Mouse (Mus musculus): ENCODE results near the gene Tex10. TPM values are rescaled to one million over a fixed set of nuclear protein-coding genes. Genes with fewer than 3 reads are reported as not detected.

Gene Tex10
- 10 to 100 TPM; 67.1 to 77.2 TPM for polyA plus RNA-seq (2017; shearing (Covaris generic))

GRCm38 (mm10) chr4:48472792-48473650, at the start of gene Tex10:
Gene Tex10, minus strand, starts transcription at chr4:48473459.

Other genes starting within 250 kb of the Tex10 start
- 100 to 1,000 TPM in 1 of 2 experiments, 10 to 100 TPM in 1; 95.2 to 106 TPM for gene Erp44, start 193.9 kb downstream of the Tex10 start, polyA plus RNA-seq (2017; shearing (Covaris generic))
- gene Invs, start 193.7 kb downstream of the Tex10 start, polyA plus RNA-seq (2017; shearing (Covaris generic)), result 10 to 100 TPM; 19.1 to 20.8 TPM
- not detected for gene Msantd3, start 66.5 kb upstream of the Tex10 start, polyA plus RNA-seq (2017; shearing (Covaris generic))
- under 1 TPM; 0.20 to 0.38 TPM for gene Tmeff1, start 111.7 kb upstream of the Tex10 start, polyA plus RNA-seq (2017; shearing (Covaris generic))
- gene Cavin4, start 190.1 kb upstream of the Tex10 start, polyA plus RNA-seq (2017; shearing (Covaris generic)), result under 1 TPM in 1 of 2 experiments, not detected in 1; 0.54 TPM

Measured in inflammation-experienced regulatory T-cells (primary cell).